Mouse (Mus musculus): ENCODE results near the gene Ppp2r5c.

GRCm38 (mm10) chr12:110444530-110444929 is 2.4 kb upstream of the Ppp2r5c start:
- TF ChIP-seq CTCF (IDR thresholded peaks at IDR 0.05; ENCODE audit: low read depth) (no peak), EP300 (IDR thresholded peaks at IDR 0.05; ENCODE audit: low read depth) (no peak)

Measured in heart, postnatal 0 days (tissue).